Mouse (Mus musculus): ENCODE data around the gene E130308A19Rik. TPM values are rescaled to one million over a fixed set of nuclear protein-coding genes. Genes with fewer than 3 reads are reported as not detected.

Gene E130308A19Rik
- polyA plus RNA-seq, 1 experiment = 3.9 TPM

DNA sequence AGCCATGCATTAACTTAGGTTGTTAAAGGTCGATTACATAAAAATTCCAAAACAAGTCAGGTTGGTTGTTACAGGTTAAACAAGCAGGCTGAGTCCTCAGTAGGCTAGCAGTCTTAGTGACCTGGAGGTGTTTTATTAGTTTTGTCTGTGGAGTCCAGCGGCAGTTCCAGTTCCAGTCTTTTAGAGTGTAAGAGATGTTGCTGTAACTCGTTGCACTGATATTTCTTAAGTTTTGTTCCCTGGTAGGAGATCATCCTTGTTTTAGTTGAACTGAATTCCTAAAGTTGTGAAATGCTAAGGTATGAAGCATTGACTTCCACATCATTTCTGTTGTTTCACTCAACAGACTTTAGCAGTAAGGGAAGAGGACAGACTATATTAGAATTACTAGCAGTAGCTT, 70.8 kb downstream of the E130308A19Rik start:
- no peak overlapping the region for H3K27ac ChIP-seq (ENCODE audit: insufficient read depth, low read depth, low read length)
- no peaks in the 10 kb centered on the region for H3K4me1 ChIP-seq (ENCODE audit: control insufficient read depth, insufficient read depth, low read length)
- TF ChIP-seq POLR2A (IDR thresholded peaks at IDR 0.05; ENCODE audit: borderline replicate concordance, low read depth, low read length) = no peak
- TF ChIP-seq CTCF (IDR thresholded peaks at IDR 0.05; ENCODE audit: low read depth, low read length) = no peak
- no peak overlapping the region for H3K4me3 ChIP-seq (ENCODE audit: insufficient read depth, low read length)

GRCm38 (mm10) chr4:59697869-59698268, 71.9 kb downstream of the E130308A19Rik start:
- Histone ChIP-seq H3K27ac (ENCODE audit: insufficient read depth, low read depth, low read length) (no peak overlapping the region), H3K4me3 (ENCODE audit: insufficient read depth, low read length) (no peak overlapping the region), H3K4me1 (ENCODE audit: control insufficient read depth, insufficient read depth, low read length) (no peaks in the 10 kb centered on the region)
- TF ChIP-seq POLR2A (IDR thresholded peaks at IDR 0.05; ENCODE audit: borderline replicate concordance, low read depth, low read length) = no peak
- TF ChIP-seq CTCF (IDR thresholded peaks at IDR 0.05; ENCODE audit: low read depth, low read length) = no peak

- H3K4me1 ChIP-seq (ENCODE audit: control insufficient read depth, insufficient read depth, low read length) = no peaks in the 10 kb centered on the region
- TF ChIP-seq CTCF (IDR thresholded peaks at IDR 0.05; ENCODE audit: low read depth, low read length) (no peak), POLR2A (IDR thresholded peaks at IDR 0.05; ENCODE audit: borderline replicate concordance, low read depth, low read length) (no peak)
- no peak overlapping the region for H3K4me3 ChIP-seq (ENCODE audit: insufficient read depth, low read length)
- H3K27ac ChIP-seq (ENCODE audit: insufficient read depth, low read depth, low read length) = no peak overlapping the region
Observed at GRCm38 (mm10) chr4:59699014-59699792, 73.2 kb downstream of the E130308A19Rik start.

DNA sequence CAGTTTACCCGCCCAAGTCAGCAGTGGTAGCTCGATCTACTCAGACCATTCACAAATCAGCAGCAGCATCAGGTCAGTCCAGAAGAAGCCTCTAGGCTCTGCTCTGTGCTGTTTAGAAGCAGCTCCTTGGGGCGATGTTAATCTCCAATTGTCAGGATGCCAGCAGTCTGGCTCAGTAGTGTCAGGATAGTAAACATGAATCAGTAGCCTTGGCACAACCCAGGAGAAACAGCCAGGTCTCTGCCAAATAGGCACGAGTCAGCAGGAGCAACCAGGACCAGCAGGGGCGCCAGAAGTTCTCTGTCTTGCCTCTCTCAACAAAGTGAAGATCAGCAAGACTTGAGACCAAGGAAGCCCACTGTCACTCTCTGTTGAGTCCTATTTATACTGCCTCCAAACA, 83.3 kb downstream of the E130308A19Rik start:
- no peak for TF ChIP-seq POLR2A (IDR thresholded peaks at IDR 0.05; ENCODE audit: borderline replicate concordance, low read depth, low read length)
- no peak for TF ChIP-seq CTCF (IDR thresholded peaks at IDR 0.05; ENCODE audit: low read depth, low read length)
- Histone ChIP-seq H3K4me1 (ENCODE audit: control insufficient read depth, insufficient read depth, low read length) (no peaks in the 10 kb centered on the region), H3K4me3 (ENCODE audit: insufficient read depth, low read length) (no peak overlapping the region)

DNA sequence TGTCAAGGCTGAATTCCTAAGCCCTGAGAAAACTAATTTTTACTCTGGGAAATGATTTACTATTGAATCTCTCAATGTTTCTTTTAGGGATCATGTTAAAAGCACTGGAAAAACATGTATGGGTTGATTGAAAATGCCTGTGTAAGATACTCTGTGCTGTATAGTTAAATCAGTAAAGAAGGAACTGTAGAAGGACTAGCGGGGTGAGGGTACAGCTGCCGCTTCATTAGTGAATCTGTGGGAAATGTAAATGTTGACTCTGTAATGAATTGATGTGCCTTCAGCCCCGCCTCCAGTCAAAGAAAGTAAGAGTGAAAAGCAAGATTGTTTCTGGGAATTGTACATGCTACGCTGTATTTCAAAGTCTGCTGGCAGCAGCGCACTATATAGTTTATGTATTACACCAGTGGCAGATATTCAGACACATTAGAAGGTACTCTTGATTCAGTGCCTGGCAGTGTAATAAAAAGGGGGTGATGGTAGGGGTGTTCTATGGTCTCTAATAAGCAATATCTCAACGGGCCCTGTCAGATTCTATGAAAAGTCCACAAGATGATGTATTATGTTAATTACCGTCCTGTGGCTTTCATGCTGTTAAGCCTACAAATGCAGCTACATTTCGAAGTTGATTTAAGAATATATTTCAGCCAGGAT, 84.9 kb downstream of the E130308A19Rik start:
- Histone ChIP-seq H3K4me1 (ENCODE audit: control insufficient read depth, insufficient read depth, low read length) (no peaks in the 10 kb centered on the region), H3K4me3 (ENCODE audit: insufficient read depth, low read length) (no peak overlapping the region), H3K27ac (ENCODE audit: insufficient read depth, low read depth, low read length) (no peak overlapping the region)
- no peak for TF ChIP-seq POLR2A (IDR thresholded peaks at IDR 0.05; ENCODE audit: borderline replicate concordance, low read depth, low read length)
- no peak for TF ChIP-seq CTCF (IDR thresholded peaks at IDR 0.05; ENCODE audit: low read depth, low read length)

More for the DNA sequence above, 83.3 kb downstream of the E130308A19Rik start:
- H3K27ac ChIP-seq (ENCODE audit: insufficient read depth, low read depth, low read length) = no peak overlapping the region

- no peak for TF ChIP-seq CTCF (IDR thresholded peaks at IDR 0.05; ENCODE audit: low read depth, low read length)
- no peak for TF ChIP-seq POLR2A (IDR thresholded peaks at IDR 0.05; ENCODE audit: borderline replicate concordance, low read depth, low read length)
- no peaks in the 10 kb centered on the region for H3K4me1 ChIP-seq (ENCODE audit: control insufficient read depth, insufficient read depth, low read length)
- no peak overlapping the region for H3K27ac ChIP-seq (ENCODE audit: insufficient read depth, low read depth, low read length)
- no peak overlapping the region for H3K4me3 ChIP-seq (ENCODE audit: insufficient read depth, low read length)
Observed at GRCm38 (mm10) chr4:59712451-59712850, 86.4 kb downstream of the E130308A19Rik start.

GRCm38 (mm10) chr4:59712955-59713354, 86.9 kb downstream of the E130308A19Rik start:
- H3K4me3 ChIP-seq (ENCODE audit: insufficient read depth, low read length) = no peak overlapping the region
- no peak for TF ChIP-seq POLR2A (IDR thresholded peaks at IDR 0.05; ENCODE audit: borderline replicate concordance, low read depth, low read length)
- no peak for TF ChIP-seq CTCF (IDR thresholded peaks at IDR 0.05; ENCODE audit: low read depth, low read length)
- H3K27ac ChIP-seq (ENCODE audit: insufficient read depth, low read depth, low read length) = no peak overlapping the region
- H3K4me1 ChIP-seq (ENCODE audit: control insufficient read depth, insufficient read depth, low read length) = no peaks in the 10 kb centered on the region

GRCm38 (mm10) chr4:59714472-59714871, 88.5 kb downstream of the E130308A19Rik start:
- Histone ChIP-seq H3K4me3 (ENCODE audit: insufficient read depth, low read length) (no peak overlapping the region), H3K27ac (ENCODE audit: insufficient read depth, low read depth, low read length) (no peak overlapping the region), H3K4me1 (ENCODE audit: control insufficient read depth, insufficient read depth, low read length) (no peaks in the 10 kb centered on the region)
- TF ChIP-seq POLR2A (IDR thresholded peaks at IDR 0.05; ENCODE audit: borderline replicate concordance, low read depth, low read length) (no peak), CTCF (IDR thresholded peaks at IDR 0.05; ENCODE audit: low read depth, low read length) (no peak)

DNA sequence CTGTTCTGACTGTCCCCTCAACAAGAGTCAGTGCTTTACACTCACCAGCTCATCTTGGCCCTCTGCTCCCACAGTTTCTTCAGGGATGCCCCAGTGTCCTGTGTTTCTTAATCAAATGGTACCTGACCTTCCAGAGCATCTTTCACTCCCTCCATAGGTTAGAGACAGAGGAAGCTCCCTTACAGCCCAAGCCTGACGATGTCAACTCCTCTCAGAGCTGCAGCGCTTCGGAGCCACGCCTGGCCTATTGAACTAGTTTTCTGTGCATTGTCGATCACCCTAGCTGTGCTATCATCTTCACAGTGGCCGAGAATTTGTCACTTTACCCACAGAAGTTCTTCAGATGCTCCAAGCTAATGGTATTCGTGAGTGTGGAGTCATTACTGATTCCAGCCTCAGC, 88.9 kb downstream of the E130308A19Rik start:
- no peak overlapping the region for H3K4me3 ChIP-seq (ENCODE audit: insufficient read depth, low read length)
- no peak overlapping the region for H3K27ac ChIP-seq (ENCODE audit: insufficient read depth, low read depth, low read length)
- TF ChIP-seq CTCF (IDR thresholded peaks at IDR 0.05; ENCODE audit: low read depth, low read length) (no peak), POLR2A (IDR thresholded peaks at IDR 0.05; ENCODE audit: borderline replicate concordance, low read depth, low read length) (no peak)
- H3K4me1 ChIP-seq (ENCODE audit: control insufficient read depth, insufficient read depth, low read length) = no peaks in the 10 kb centered on the region

DNA sequence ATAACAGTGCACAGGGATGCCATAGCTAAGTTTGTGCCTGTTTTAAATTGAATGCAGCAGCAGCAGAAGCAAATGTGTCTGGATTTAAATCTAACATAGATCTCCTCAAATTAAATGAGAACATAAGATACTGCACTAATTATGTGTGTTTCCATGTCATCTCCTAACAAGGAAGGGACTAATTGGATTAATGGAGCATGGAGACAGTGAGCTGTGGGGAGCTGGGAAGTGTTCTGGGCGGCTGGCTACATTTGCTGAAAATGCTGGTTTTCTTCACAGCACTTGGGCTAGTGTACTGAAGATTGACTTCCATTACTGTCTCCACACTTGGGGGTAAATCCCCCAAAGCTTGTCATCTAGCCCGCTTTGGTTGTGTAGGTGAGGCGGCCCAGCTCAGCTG, 89.5 kb downstream of the E130308A19Rik start:
- no peak overlapping the region for H3K27ac ChIP-seq (ENCODE audit: insufficient read depth, low read depth, low read length)
- no peak overlapping the region for H3K4me3 ChIP-seq (ENCODE audit: insufficient read depth, low read length)
- H3K4me1 ChIP-seq (ENCODE audit: control insufficient read depth, insufficient read depth, low read length) = no peaks in the 10 kb centered on the region
- TF ChIP-seq POLR2A (IDR thresholded peaks at IDR 0.05; ENCODE audit: borderline replicate concordance, low read depth, low read length) (no peak), CTCF (IDR thresholded peaks at IDR 0.05; ENCODE audit: low read depth, low read length) (no peak)

Measured in bone marrow macrophage, adult 2 months (primary cell).